Mouse (Mus musculus) erythroblast, embryonic 14.5 days (primary cell): Measurements from ENCODE around the gene Pde3b. TPM values are rescaled to one million over a fixed set of nuclear protein-coding genes. Genes with fewer than 3 reads are reported as not detected.

Source experiments
- H3K27me3 ChIP-seq: 2 replicates; pipeline ENCODE4 v1.6.1; 2012; ENCODE audit warnings: inconsistent platforms; ENCODE audit not compliant: control insufficient read depth
- H3K36me3 ChIP-seq: 2 replicates; pipeline ENCODE4 v1.6.1; 2012; ENCODE audit warnings: mild to moderate bottlenecking, inconsistent platforms; ENCODE audit not compliant: control insufficient read depth
- H3K4me1 ChIP-seq: 2 replicates; pipeline ENCODE4 v1.6.1; 2012; ENCODE audit warnings: inconsistent platforms; ENCODE audit not compliant: control insufficient read depth
- H3K4me3 ChIP-seq: replicated peaks from 2 replicates; pipeline ENCODE3; 2012; ENCODE audit warnings: moderate library complexity, mild to moderate bottlenecking, inconsistent platforms
- H3K9me3 ChIP-seq: 2 replicates; pipeline ENCODE4 v1.6.1; 2012; ENCODE audit warnings: low read length, inconsistent platforms, mixed read lengths; ENCODE audit not compliant: control insufficient read depth
- GATA1 ChIP-seq: IDR thresholded peaks from 2 replicates; pipeline ENCODE4 v1.6.1; 2012; ENCODE audit warnings: low read length, inconsistent platforms, mixed read lengths
- TAL1 ChIP-seq: IDR thresholded peaks from 3 replicates; pipeline ENCODE4 v1.6.1; 2012; ENCODE audit warnings: low read length, inconsistent platforms, mixed read lengths
- polyA plus RNA-seq: library from polyadenylated mRNA; stranded (reverse); fragments of >175 nt; gene quantifications from 2 replicates; pipeline ENCODE4 v1.2.3, GENCODE M21; 2012

Gene Pde3b
- polyA plus RNA-seq, 1 experiment = 0.01 TPM

DNA sequence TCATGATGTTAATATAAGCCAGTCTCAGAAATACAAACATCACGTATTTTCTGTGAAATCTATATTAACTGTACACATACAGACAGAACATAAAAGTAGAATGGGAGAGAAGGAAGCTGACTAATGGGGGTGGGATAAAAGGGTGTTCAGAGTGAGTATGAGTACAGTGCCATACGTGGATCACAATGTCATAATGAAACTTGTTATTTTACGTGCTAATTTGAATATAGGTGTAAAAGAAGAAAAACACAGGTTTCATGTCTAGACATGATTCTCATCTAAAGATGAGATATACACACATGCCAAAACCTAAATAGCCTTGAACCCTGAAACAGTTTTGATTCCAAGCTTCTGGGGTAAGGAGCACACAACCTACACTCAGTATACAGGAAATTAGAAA, 51.3 kb downstream of the Pde3b start:
- no peak overlapping the region for H3K4me3 ChIP-seq
- peaks cover 2% of the 10 kb centered on the region; the same call in 1 of the 2 replicates for H3K4me1 ChIP-seq
- no peaks in the 10 kb centered on the region for H3K27me3 ChIP-seq
- H3K36me3 ChIP-seq = no peaks in the 10 kb centered on the region
- no peak for TF ChIP-seq TAL1
- TF ChIP-seq GATA1 = no peak
- no peaks in the 10 kb centered on the region for H3K9me3 ChIP-seq

DNA sequence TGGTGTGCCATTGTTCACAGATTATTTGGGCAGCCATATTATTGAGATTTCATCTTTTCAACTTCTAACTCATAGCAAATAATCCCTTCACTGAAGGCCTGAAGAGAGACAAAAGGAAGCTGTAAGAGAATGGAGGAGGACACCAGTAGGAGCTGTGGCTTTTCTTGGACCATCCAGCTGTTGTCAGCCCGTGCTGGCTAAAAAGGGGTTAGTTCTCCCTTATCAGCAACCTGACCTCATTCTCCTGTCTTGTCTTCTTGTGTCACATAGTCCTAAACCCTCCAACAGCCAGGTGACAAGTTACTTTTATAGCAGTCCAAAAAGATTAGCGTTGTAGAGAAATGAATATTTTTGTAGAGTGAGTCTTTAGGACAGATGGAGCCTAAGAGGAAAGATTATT, 57.4 kb downstream of the Pde3b start:
- Histone ChIP-seq H3K36me3 (no peaks in the 10 kb centered on the region), H3K9me3 (no peaks in the 10 kb centered on the region), H3K4me1 (peaks cover 2% of the 10 kb centered on the region; the same call in 1 of the 2 replicates), H3K27me3 (no peaks in the 10 kb centered on the region), H3K4me3 (no peak overlapping the region)
- TF ChIP-seq TAL1 = no peak
- no peak for TF ChIP-seq GATA1

DNA sequence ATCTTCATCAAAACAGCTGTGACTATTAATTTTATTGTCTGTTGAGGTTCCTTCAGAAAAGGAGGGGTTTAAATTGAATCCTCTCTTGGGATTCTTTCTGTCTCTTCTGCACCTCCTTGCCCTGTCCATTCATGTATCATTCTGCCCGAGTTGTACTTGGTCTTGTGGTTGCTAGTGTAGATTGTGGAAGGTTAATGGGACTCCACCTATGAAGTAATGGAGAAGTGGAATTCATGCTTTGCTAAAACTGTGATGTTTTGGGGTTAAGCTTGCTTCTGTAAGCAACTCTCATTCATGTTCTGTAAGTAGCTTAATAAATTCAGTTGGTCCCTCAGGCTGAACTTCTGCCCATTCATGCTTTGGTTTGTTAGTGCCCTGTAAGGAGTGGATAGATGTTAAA, 59.8 kb downstream of the Pde3b start:
- no peaks in the 10 kb centered on the region for H3K36me3 ChIP-seq
- no peak for TF ChIP-seq GATA1
- TF ChIP-seq TAL1 = no peak
- H3K9me3 ChIP-seq = no peaks in the 10 kb centered on the region
- H3K4me1 ChIP-seq = peaks cover under 1% of the 10 kb centered on the region; the same call in 1 of the 2 replicates
- no peaks in the 10 kb centered on the region for H3K27me3 ChIP-seq
- no peak overlapping the region for H3K4me3 ChIP-seq

DNA sequence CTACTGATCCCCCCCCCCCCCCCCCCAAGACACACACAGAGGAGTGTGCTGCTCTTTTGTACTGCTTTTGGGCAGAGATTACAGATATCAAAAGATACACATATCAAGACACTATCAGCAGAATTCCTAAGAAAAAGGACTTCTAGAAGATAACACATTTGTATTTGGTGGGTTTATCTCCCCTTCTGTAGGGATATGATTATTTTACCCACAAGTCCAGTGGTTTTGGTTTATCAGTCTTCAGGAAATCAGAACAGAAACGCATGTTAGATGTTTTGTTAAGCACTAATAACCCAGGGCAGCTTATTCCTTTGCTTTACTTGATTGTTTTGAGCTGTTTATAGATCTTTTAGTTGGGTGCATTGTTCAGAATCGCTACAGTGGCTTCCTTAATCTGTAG, 62.8 kb downstream of the Pde3b start:
- Histone ChIP-seq H3K27me3 (no peaks in the 10 kb centered on the region), H3K4me1 (peaks cover 2% of the 10 kb centered on the region; the same call in 1 of the 2 replicates), H3K4me3 (no peak overlapping the region), H3K36me3 (no peaks in the 10 kb centered on the region), H3K9me3 (no peaks in the 10 kb centered on the region)
- TF ChIP-seq GATA1 (no peak), TAL1 (no peak)

DNA sequence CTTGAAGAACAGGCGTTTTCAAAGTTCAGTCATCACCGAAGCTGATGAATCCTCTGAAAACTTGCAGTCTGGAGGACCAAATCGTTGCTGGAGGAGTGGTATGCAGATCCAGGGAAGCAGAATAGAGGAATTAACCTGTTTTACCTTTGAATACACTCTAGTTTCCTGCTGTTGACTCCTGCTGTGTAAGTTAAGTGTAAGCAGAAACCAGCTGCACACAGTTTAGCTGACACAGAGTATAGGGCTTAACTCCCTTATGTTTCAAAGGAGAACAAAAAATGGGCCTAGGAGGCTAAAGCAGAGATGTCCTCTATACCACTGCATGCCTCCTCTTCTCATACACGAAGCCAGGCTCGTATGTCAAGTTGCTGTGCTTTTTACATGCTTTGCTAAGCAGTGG, 63.8 kb downstream of the Pde3b start:
- H3K27me3 ChIP-seq = no peaks in the 10 kb centered on the region
- H3K4me1 ChIP-seq = peaks cover 2% of the 10 kb centered on the region; the same call in 1 of the 2 replicates
- no peaks in the 10 kb centered on the region for H3K9me3 ChIP-seq
- no peaks in the 10 kb centered on the region for H3K36me3 ChIP-seq
- no peak overlapping the region for H3K4me3 ChIP-seq
- TF ChIP-seq GATA1 = no peak
- no peak for TF ChIP-seq TAL1

DNA sequence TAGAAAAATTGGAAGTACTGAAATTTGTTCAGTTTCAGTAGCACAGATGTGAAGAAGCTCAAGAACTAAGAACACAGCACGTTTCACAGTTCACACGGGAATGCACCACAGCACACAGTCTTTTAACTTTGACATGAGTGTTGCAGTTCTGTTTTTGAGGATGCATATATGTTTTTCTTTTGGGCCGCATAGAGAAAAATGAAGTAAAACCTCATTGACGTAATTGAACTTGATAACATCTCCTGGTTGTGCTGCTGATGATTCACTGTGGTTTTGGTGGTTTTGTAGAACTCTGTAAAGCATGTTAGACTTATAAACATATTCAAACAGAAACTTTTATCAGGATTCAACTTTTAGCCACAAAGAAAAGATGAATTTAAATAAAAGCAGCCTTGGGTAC, 64.7 kb downstream of the Pde3b start:
- no peaks in the 10 kb centered on the region for H3K36me3 ChIP-seq
- H3K4me1 ChIP-seq = peaks cover 2% of the 10 kb centered on the region; the same call in 1 of the 2 replicates
- no peak overlapping the region for H3K4me3 ChIP-seq
- no peaks in the 10 kb centered on the region for H3K27me3 ChIP-seq
- H3K9me3 ChIP-seq = no peaks in the 10 kb centered on the region
- TF ChIP-seq GATA1 (no peak), TAL1 (no peak)

DNA sequence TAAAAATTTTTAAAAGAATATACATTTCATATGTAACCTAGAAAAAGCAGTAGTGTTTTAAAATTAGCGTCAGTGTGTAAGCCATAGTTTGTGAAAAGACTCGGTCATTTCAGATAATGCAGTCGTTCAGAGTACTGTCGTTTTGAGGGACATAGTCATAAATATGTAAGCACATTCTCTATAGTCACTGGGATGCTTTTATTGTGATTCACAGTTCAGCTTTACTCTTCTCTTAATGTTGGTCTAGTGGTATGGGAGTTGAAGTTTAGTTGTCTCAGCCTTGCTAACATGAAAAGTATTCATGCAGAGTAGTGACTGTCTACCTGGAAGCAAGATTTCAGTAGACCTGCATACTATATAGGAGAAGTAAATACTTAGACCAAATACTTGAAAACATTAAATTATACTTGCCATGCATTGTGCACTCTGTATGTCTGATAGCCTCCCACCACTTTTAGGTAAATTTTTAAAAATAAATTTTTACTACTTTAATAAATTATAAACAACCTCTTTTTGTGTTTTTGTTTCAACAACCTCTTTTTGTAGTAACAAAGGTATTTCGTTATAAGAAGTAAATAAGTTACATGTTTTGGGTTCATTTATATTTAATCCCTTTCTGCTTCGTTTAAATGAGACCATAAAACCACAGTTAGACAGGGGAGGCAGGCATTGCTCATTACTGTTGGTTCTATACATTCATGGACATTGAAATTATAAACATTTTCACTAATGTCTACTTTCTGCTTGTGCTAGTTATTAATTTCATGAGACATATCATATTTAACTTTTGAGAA, 65.3 kb downstream of the Pde3b start:
- H3K27me3 ChIP-seq = no peaks in the 10 kb centered on the region
- H3K4me1 ChIP-seq = peaks cover 2% of the 10 kb centered on the region; the same call in 1 of the 2 replicates
- H3K4me3 ChIP-seq = no peak overlapping the region
- H3K9me3 ChIP-seq = no peaks in the 10 kb centered on the region
- H3K36me3 ChIP-seq = no peaks in the 10 kb centered on the region
- TF ChIP-seq TAL1 = no peak
- no peak for TF ChIP-seq GATA1

DNA sequence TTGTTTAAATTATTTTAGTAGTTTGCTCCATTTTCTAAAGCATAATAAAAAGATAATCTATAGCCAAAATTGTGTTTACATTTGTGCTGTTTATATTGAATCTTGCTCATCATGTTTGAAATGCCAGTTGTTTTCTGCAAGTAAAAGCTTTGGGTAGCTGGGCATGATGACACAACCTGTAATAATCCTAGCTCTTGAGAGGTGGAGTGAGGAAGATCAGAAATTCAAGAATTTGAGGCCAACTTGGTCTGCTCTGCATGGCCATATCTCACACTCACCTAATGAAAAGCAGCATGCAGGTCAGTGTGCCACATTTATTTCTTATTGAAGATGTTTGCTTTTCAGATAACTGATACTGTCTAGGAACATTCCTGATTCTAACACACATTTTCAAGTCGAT, 65.9 kb downstream of the Pde3b start:
- Histone ChIP-seq H3K4me1 (peaks cover 2% of the 10 kb centered on the region; the same call in 1 of the 2 replicates), H3K4me3 (no peak overlapping the region), H3K9me3 (no peaks in the 10 kb centered on the region), H3K36me3 (no peaks in the 10 kb centered on the region), H3K27me3 (no peaks in the 10 kb centered on the region)
- TF ChIP-seq TAL1 (no peak), GATA1 (no peak)

DNA sequence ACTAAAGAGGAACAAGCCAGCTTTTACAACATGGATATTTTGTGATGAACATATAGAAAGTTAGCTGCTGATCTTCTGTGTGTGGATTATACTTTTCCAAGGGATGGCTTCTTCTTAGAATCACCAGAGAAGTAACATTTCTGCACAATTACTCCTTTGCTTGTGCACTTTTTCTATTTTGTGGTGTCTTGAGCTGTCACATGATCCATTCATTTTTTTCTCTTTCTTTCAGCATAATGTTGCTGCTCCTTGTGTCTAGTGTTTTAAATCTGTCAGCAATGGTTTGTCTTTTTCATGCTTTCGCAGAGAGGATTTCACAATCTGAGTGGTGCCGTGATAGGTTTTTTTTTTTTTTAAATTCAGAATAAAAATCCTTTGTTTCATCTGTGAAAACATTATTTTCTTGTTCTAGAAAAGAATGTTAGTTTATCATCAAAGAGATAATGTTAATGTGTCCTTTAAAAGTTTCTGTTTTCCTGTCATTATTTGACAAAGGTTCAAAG, 66.4 kb downstream of the Pde3b start:
- no peaks in the 10 kb centered on the region for H3K9me3 ChIP-seq
- H3K4me3 ChIP-seq = no peak overlapping the region
- no peaks in the 10 kb centered on the region for H3K27me3 ChIP-seq
- H3K36me3 ChIP-seq = no peaks in the 10 kb centered on the region
- TF ChIP-seq TAL1 (no peak), GATA1 (no peak)
- H3K4me1 ChIP-seq = peaks cover 2% of the 10 kb centered on the region; the same call in 1 of the 2 replicates
